Mouse (Mus musculus): ENCODE measurements at regions not wholly inside any gene's neighbourhood (a gene's known extent, or its start where the extent isn't known, plus 50 kb on each side); places are given as distances from the start of the nearest gene placed in this dataset.
A peak's percentile ranks its signal among the peaks of the same experiment; 100 is the strongest.

DNA sequence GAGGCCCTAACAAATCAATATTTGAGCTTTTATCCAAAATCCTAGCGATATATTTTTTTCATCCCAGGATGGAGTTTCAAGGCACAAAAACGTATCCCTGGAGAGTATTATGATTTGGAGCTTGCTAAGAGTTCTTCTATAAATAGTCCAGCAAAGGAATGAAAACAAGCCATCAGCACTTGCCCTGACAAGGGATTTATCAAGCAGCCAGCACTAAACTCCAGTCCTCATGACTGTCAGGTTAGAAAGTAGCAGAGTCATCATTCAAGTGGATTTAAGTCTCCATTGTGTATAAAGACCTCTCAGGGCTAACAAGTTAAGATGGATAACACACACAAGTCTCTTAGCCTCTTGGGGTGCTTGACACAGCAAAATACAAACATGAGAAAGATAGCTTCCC lies 148.6 kb upstream of the Ust start:
- no peak for DNase-seq

- no peak for DNase-seq
Measured at GRCm38 (mm10) chr10:8658934-8659294, 140.3 kb upstream of the Ust start.

DNA sequence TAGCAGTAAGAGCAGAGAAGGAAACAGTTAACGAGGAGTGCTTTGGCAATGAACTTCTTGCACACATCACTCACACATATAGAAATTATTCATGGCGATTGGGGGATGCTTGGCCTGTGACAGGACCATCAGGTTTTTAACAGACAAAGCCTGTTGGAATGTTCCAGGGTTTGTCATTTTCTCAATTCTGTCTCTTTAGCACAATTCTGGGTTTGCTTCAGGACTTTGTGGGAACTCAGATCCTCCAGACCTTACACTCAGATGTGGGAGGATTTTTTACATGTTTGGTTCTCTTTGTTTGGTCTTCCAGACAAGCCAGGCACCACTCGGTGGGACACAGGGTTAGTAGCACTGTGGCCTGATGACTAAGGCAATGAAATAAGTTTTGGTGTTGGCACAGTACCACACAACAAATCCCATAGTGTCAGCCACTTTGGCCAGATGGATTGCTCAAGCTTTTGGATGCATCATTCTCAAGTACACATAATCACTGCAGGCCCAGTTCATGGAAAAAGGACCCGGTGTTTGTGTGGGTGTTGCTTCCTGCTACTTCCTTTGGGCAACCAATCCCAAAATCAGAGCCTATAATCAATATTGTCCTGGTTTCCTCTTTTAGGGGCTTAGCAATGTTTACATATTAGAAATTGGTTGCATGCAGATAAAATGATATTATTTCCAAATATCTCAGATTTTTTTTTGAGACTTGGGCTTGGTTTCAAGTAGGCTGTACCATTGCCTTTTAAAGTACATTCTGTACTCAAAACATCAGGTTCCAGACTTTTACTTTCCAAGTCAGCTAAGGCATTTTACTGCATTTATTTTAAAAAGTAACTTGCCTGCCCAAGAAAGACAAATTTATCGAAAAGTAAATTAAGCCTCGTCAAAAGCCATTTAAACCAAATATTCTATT lies 139.7 kb upstream of the Ust start:
- DNase-seq = no peak

GRCm38 (mm10) chr10:8657176-8658023 lies 138.8 kb upstream of the Ust start:
- DNase-seq = no peak

DNA sequence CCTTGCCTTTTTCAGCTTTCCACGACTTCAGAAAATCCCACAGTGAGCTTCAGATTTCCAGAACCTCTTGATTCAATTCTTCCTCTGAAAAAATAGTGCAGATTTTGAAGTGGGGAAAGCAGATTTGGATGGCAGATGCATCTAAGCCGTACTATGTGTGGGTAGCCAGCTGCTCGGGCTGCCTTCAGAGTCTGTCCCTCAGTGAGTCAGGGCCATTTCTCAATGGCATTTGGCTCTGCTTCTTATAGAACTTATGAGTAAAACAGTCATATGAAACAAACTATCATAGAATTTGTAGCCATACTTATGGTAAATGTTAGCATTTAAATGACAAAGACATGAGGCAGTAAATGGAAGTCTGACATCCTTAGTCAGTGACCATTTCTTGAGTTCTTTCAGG lies 135.0 kb upstream of the Ust start:
- DNase-seq = no peak

GRCm38 (mm10) chr10:8642266-8642665 lies 123.6 kb upstream of the Ust start:
- DNase-seq = peak; percentile 29

DNA sequence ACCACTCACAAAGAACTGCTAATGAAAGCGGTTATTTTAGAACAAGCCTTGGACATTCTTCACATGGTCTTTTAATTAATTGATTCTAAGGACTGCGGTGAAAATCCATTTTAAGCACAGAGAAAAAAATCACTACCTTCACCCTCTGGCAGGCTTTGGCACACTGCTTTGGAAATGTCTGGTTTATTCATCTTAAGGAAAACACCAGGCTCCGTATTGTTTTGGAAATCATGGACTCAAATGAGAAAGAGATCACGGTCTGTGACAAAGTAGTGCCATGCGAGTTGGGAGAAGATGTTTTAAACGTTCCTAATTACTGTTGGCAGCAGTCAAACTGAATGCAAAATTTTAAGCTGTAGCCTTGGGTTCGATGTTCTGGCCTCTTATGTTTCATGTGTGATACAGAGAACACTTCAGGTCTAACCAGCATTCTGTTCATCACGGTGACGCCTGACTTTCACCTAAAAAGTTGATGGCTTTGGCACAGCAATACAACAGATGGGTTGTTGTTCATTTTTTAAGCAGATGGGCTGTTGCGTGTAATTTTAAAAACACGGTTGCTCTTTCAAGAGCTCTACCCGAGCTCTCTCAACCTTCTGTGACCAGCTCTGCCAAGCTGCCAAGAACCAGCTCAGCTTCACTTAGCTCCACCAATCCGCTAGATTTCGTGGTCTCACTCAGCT lies 105.7 kb upstream of the Ust start:
- no peak for DNase-seq

DNA sequence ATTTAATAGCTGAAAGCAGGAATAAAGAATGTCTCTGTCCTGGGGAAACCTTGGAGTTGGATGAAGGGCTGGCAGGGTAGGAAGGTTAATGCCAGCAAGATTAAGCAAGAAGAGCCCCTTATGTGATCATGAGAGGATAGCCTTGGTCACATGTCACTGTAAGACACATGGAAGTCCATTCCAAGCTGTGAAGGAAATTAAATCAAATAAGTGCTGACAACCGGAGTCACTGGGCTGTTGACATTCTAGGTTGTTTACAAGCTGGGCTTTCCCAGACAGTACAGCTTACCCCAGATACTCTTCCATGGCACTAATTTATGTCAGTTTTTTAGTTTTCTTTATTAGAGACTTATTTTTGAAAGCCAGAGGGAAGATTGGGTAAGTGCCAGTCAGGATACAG lies 100.1 kb upstream of the Ust start:
- no peak for DNase-seq

DNA sequence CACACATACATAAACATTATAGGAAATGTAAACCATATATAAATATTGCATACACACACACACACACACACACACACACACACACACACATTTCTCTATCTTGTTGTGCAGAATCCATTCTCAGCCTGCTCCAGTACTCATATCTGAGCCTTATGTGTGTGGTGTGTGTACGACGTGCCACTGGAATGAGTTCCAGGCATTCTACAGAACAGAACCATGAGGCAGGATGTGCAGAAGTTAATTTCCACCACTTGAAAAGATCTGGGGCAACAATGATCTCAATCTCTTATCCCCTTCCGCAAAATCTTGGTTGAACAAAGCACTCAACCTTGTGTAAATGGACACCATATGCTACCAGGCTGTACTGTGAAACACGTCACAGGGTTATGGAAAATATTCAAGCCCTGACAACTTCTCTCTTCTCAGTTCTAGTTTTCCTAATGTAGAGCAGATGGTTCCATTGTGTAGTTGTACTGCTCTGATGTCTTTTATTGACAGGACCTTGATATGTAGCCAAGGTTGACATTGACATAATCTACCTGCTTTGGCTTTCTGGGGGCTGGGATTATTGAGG lies 96.9 kb upstream of the Ust start:
- no peak for DNase-seq

- no peak for DNase-seq
Measured at GRCm38 (mm10) chr10:8589871-8590533, 71.4 kb upstream of the Ust start.

DNA sequence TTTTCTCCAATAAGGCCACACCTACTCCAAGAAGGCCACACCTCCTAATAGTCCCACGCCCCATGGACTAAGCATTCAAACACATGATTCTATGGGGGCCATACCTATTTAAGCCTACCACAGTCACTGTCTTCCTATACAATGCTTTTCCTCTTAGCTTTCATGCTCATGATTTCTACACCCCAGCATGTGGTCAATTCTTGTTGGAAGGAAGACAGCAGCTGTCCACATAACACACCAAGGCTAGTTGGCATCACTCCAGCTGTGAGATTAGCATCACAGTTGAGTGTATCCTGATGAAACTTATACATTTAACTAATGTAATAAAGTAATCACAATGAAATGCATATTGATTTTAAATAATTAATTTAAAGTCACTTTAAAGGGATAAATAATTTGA lies 70.5 kb upstream of the Ust start:
- DNase-seq = no peak

GRCm38 (mm10) chr10:8584389-8584908 lies 65.8 kb upstream of the Ust start:
- DNase-seq = no peak

- DNase-seq = no peak
Measured at GRCm38 (mm10) chr10:8583552-8584388, 65.1 kb upstream of the Ust start.

DNA sequence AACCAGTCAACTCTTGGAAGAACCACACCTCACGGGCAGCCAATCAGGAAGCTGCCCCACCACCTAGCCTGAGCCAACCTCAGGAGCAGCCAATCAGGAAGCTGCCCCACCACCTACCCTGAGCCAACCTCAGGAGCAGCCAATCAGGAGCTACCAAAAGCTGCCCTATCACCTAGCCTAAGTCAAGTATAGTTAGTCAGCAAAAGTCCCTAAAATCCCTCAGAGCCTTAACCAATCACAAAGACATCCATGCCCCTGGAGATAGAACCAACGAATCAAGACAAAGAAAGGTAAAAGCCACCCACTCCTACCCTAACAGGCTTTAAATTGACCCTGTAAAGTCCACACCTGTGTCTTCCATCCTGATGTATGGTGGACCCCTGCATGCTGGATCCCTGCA lies 61.7 kb upstream of the Ust start:
- no peak for DNase-seq

- DNase-seq = no peak
Measured at GRCm38 (mm10) chr10:8577642-8578356, 59.2 kb upstream of the Ust start.

All from kidney, adult 9 months (tissue).